Mouse (Mus musculus) CH12.LX (cell line): ENCODE measurements around the gene Fgfrl1. TPM values are rescaled to one million over a fixed set of nuclear protein-coding genes. Genes with fewer than 3 reads are reported as not detected.

Experiments used
- DNase-seq: peaks from one replicate; pipeline ENCODE4 v3.0.0-alpha.2; 2013; ENCODE audit errors: extremely low read depth
- H3K27ac ChIP-seq: 2 replicates; pipeline ENCODE4 v1.5.1; 2012; ENCODE audit warnings: low read depth, mild to moderate bottlenecking, control low read depth, moderate library complexity; ENCODE audit not compliant: insufficient read depth
- H3K27me3 ChIP-seq: replicated peaks from 2 replicates; pipeline ENCODE3; 2012; ENCODE audit warnings: inconsistent platforms
- H3K36me3 ChIP-seq, 2 experiments: replicated peaks in 1 of 2; 2 replicates each; pipeline versions ENCODE3 to v1.6.1; 2012; ENCODE audit warnings: inconsistent platforms in 1 of 2, low read length in 1 of 2, mild to moderate bottlenecking in 1 of 2, mixed read lengths in 1 of 2, moderate library complexity in 1 of 2; ENCODE audit not compliant: control insufficient read depth in 1 of 2, insufficient read depth in 1 of 2
- H3K4me1 ChIP-seq, 2 experiments: 2 replicates each; pipeline ENCODE4 v1.6.1; 2012; ENCODE audit warnings: inconsistent platforms in 1 of 2, moderate library complexity in 1 of 2; ENCODE audit not compliant: insufficient read depth in 2 of 2, control insufficient read depth in 1 of 2
- H3K4me2 ChIP-seq: 2 replicates; pipeline ENCODE4 v1.6.1; 2012; ENCODE audit warnings: low read depth, mild to moderate bottlenecking, control low read depth; ENCODE audit not compliant: poor library complexity, insufficient read depth, severe bottlenecking
- H3K4me3 ChIP-seq, 3 experiments: fragments of 150-350 bp in 1 of 3; sonication (generic) in 1 of 3; replicated peaks in 1 of 3; 2 replicates each; pipeline versions ENCODE3 to v1.5.1; 2011 to 2012; ENCODE audit warnings: low read depth in 2 of 3, low read length in 2 of 3, mild to moderate bottlenecking in 2 of 3, moderate library complexity in 2 of 3, control low read depth in 1 of 3, improper control_type of control experiment in 1 of 3, inconsistent platforms in 1 of 3, mixed read lengths in 1 of 3; ENCODE audit not compliant: poor library complexity in 1 of 3
- H3K79me2 ChIP-seq: replicated peaks from 2 replicates; pipeline ENCODE4 v1.6.1; 2012; ENCODE audit warnings: mild to moderate bottlenecking, moderate library complexity; ENCODE audit not compliant: control insufficient read depth, poor library complexity, insufficient read depth, severe bottlenecking; ENCODE audit errors: extremely low read depth
- H3K9ac ChIP-seq: 2 replicates; pipeline ENCODE4 v1.6.1; 2012; ENCODE audit warnings: low read depth, mild to moderate bottlenecking, control low read depth, moderate library complexity; ENCODE audit not compliant: insufficient read depth
- H3K9me3 ChIP-seq: replicated peaks from 2 replicates; pipeline ENCODE3; 2012; ENCODE audit warnings: low read length, inconsistent platforms, mixed read lengths
- BHLHE40 ChIP-seq: IDR thresholded peaks from 2 replicates; pipeline ENCODE4 v1.6.1; 2011; ENCODE audit warnings: mild to moderate bottlenecking, low read depth, low read length, improper control_type of control experiment
- CHD1 ChIP-seq: IDR thresholded peaks from 2 replicates; pipeline ENCODE4 v1.6.1; 2012; ENCODE audit warnings: low read depth, low read length, improper control_type of control experiment, inconsistent platforms
- CHD2 ChIP-seq: IDR thresholded peaks from 2 replicates; pipeline ENCODE4 v1.6.1; 2011; ENCODE audit warnings: low read length, improper control_type of control experiment
- CTCF ChIP-seq, 2 experiments: IDR thresholded peaks in 1 of 2; conservative IDR thresholded peaks in 1 of 2; 2 replicates each; pipeline ENCODE4 v1.5.1; 2011 to 2012; ENCODE audit warnings: low read depth in 2 of 2, low read length in 2 of 2, improper control_type of control experiment in 1 of 2, inconsistent platforms in 1 of 2, mild to moderate bottlenecking in 1 of 2, moderate library complexity in 1 of 2
- E2F4 ChIP-seq: IDR thresholded peaks from 2 replicates; pipeline ENCODE4 v1.6.1; 2011; ENCODE audit warnings: low read depth, low read length, improper control_type of control experiment; ENCODE audit not compliant: insufficient replicate concordance
- ELF1 ChIP-seq: IDR thresholded peaks from 2 replicates; pipeline ENCODE4 v1.6.1; 2014; ENCODE audit warnings: low read depth, mild to moderate bottlenecking, inconsistent platforms, low read length, improper control_type of control experiment
- ETS1 ChIP-seq: conservative IDR thresholded peaks from 2 replicates; pipeline ENCODE4 v1.6.1; 2012; ENCODE audit warnings: low read depth, mild to moderate bottlenecking, inconsistent platforms, low read length, improper control_type of control experiment, moderate library complexity
- GABPA ChIP-seq: IDR thresholded peaks from 2 replicates; pipeline ENCODE4 v1.6.1; 2012; ENCODE audit warnings: low read depth, low read length, improper control_type of control experiment, inconsistent platforms; ENCODE audit not compliant: insufficient replicate concordance
- HCFC1 ChIP-seq: IDR thresholded peaks from 2 replicates; pipeline ENCODE4 v1.6.1; 2012; ENCODE audit warnings: low read depth, mild to moderate bottlenecking, inconsistent platforms, low read length, improper control_type of control experiment
- JUND ChIP-seq: conservative IDR thresholded peaks from 2 replicates; pipeline ENCODE4 v1.6.1; 2011; ENCODE audit warnings: low read depth, low read length, improper control_type of control experiment
- MAZ ChIP-seq: IDR thresholded peaks from 2 replicates; pipeline ENCODE4 v1.6.1; 2012; ENCODE audit warnings: low read depth, mild to moderate bottlenecking, inconsistent platforms, low read length, improper control_type of control experiment, moderate library complexity
- MEF2A ChIP-seq: IDR thresholded peaks from 2 replicates; pipeline ENCODE4 v1.6.1; 2014; ENCODE audit warnings: low read depth, mild to moderate bottlenecking, inconsistent platforms, low read length, improper control_type of control experiment, borderline replicate concordance
- MYC ChIP-seq: IDR thresholded peaks from 2 replicates; pipeline ENCODE4 v1.6.1; 2011; ENCODE audit warnings: low read depth, mild to moderate bottlenecking, improper control_type of control experiment, low read length
- NRF1 ChIP-seq: IDR thresholded peaks from 2 replicates; pipeline ENCODE4 v1.6.1; 2014; ENCODE audit warnings: low read depth, mild to moderate bottlenecking, inconsistent platforms, low read length, improper control_type of control experiment, moderate library complexity
- RCOR1 ChIP-seq: conservative IDR thresholded peaks from 2 replicates; pipeline ENCODE4 v1.6.1; 2012; ENCODE audit warnings: low read depth, mild to moderate bottlenecking, inconsistent platforms, low read length, improper control_type of control experiment
- SIN3A ChIP-seq: IDR thresholded peaks from 2 replicates; pipeline ENCODE4 v1.6.1; 2012; ENCODE audit warnings: low read length, improper control_type of control experiment, inconsistent platforms
- SMC3 ChIP-seq: IDR thresholded peaks from 2 replicates; pipeline ENCODE4 v1.6.1; 2011; ENCODE audit warnings: low read depth, low read length, improper control_type of control experiment
- TBP ChIP-seq: conservative IDR thresholded peaks from 2 replicates; pipeline ENCODE4 v1.6.1; 2011; ENCODE audit warnings: low read depth, low read length, improper control_type of control experiment
- ZMIZ1 ChIP-seq: IDR thresholded peaks from 2 replicates; pipeline ENCODE4 v1.6.1; 2012; ENCODE audit warnings: low read depth, mild to moderate bottlenecking, inconsistent platforms, low read length, improper control_type of control experiment
- ZNF384 ChIP-seq: IDR thresholded peaks from 2 replicates; pipeline ENCODE4 v1.6.1; 2012; ENCODE audit warnings: low read depth, low read length, improper control_type of control experiment, inconsistent platforms
- dilution Hi-C: fragments of 300-500 bp; cut with MboI; formaldehyde crosslinking; loops from 2 replicates; pipeline ENCODE4 v1.14.3; 2020; ENCODE audit warnings: low sequenced_read_pairs; ENCODE audit not compliant: extremely low pct_unique_long_range_greater_than_20kb, extremely low pct_ligation_motif_present
- in situ Hi-C: fragments of 300-500 bp; cut with MboI; formaldehyde crosslinking; loops from 3 replicates; pipeline ENCODE4 v1.14.3; 2019; ENCODE audit warnings: low sequenced_read_pairs, low pct_ligation_motif_present, low pct_unique_long_range_greater_than_20kb, mixed read lengths
- polyA plus RNA-seq: library from polyadenylated mRNA; unstranded; fragments of >175 nt; gene quantifications from 2 replicates; pipeline ENCODE4 v1.2.1, GENCODE M21; 2012; ENCODE audit warnings: low read depth; ENCODE audit not compliant: insufficient read length
- total RNA-seq, 2 experiments: library from RNA; depleted of rRNA; stranded (reverse); fragments of 300-350 nt in 1 of 2; fragments of >200 nt in 1 of 2; gene quantifications; 2 replicates each; pipeline ENCODE4 v1.2.3; 2012 to 2014

The Fgfrl1 gene
- total and polyA plus RNA-seq, 3 experiments = 0.17 to 0.64 (median 0.26) TPM

GRCm38 (mm10) chr5:108653341-108653740 is 38.8 kb upstream of the Fgfrl1 start:
- H3K27me3 ChIP-seq = no peaks in the 10 kb centered on the region
- DNase-seq = no peak
- H3K79me2 ChIP-seq = no peaks in the 10 kb centered on the region
- H3K27ac ChIP-seq = no peak overlapping the region
- H3K4me3 ChIP-seq = no peak overlapping the region
- H3K9ac ChIP-seq = no peak overlapping the region
- H3K36me3 ChIP-seq = peaks cover 73 to 98% of the 10 kb centered on the region in 2 experiments
- dilution Hi-C loops (no loop called here), in situ Hi-C loops (loop anchor here (25.0 kb wide), 1 partner anchor 216 kb away; the partner anchor contains the start of genes Atp5k and Mfsd7a)
- no peak for TF ChIP-seq JUND
- TF ChIP-seq RCOR1 = no peak
- TF ChIP-seq CHD1 = no peak
- no peak for TF ChIP-seq CHD2
- no peak for TF ChIP-seq MAZ
- TF ChIP-seq ZMIZ1 = no peak
- no peak for TF ChIP-seq GABPA
- TF ChIP-seq TBP = no peak
- TF ChIP-seq MYC = no peak
- no peak for TF ChIP-seq MEF2A
- TF ChIP-seq E2F4 = no peak
- no peak for TF ChIP-seq HCFC1
- H3K4me1 ChIP-seq = peaks cover 0 to 6% of the 10 kb centered on the region in 2 experiments; a peak in 1 of 4 replicates
- no peaks in the 10 kb centered on the region for H3K9me3 ChIP-seq
- H3K4me2 ChIP-seq = no peak overlapping the region

GRCm38 (mm10) chr5:108654444-108654990 is 37.7 kb upstream of the Fgfrl1 start:
- Histone ChIP-seq H3K27ac (no peak overlapping the region), H3K4me2 (no peak overlapping the region), H3K9me3 (no peaks in the 10 kb centered on the region), H3K36me3 (peaks cover 62 to 89% of the 10 kb centered on the region in 2 experiments), H3K4me1 (peaks cover 0 to 11% of the 10 kb centered on the region in 2 experiments; a peak in 2 of 4 replicates), H3K9ac (no peak overlapping the region), H3K27me3 (no peaks in the 10 kb centered on the region), H3K4me3 (no peak overlapping the region), H3K79me2 (no peaks in the 10 kb centered on the region)
- in situ Hi-C loops = loop anchor here (25.0 kb wide), 1 partner anchor 217 kb away; the partner anchor contains the start of genes Atp5k and Mfsd7a
- TF ChIP-seq GABPA = no peak
- TF ChIP-seq NRF1 = no peak
- no peak for TF ChIP-seq MEF2A
- TF ChIP-seq ETS1 = no peak
- no peak for TF ChIP-seq ZNF384
- no peak for TF ChIP-seq CTCF (conservative IDR thresholded peaks at IDR 0.05 in 1 of 2, IDR thresholded peaks at IDR 0.05 in 1 of 2; ENCODE audit: low read depth in 2 of 2, low read length in 2 of 2)
- no peak for TF ChIP-seq ELF1
- TF ChIP-seq SMC3 = no peak
- no peak for TF ChIP-seq SIN3A
- TF ChIP-seq TBP = no peak
- no peak for TF ChIP-seq BHLHE40
- no peak for TF ChIP-seq MAZ
- DNase-seq = no peak
- dilution Hi-C loops = no loop called here
